Mouse (Mus musculus) ES-E14 (cell line): Measurements from ENCODE around the gene Gm6993.

Experiments
- HCFC1 ChIP-seq: IDR thresholded peaks from 2 replicates; pipeline ENCODE4 v1.6.1; 2012; ENCODE audit warnings: low read length, inconsistent platforms, borderline replicate concordance; ENCODE audit not compliant: insufficient read depth
- MAFK ChIP-seq: IDR thresholded peaks from 2 replicates; pipeline ENCODE4 v1.6.1; 2014; ENCODE audit warnings: mild to moderate bottlenecking, low read depth, low read length, inconsistent platforms; ENCODE audit not compliant: insufficient read depth
- ZC3H11A ChIP-seq: IDR thresholded peaks from 2 replicates; pipeline ENCODE4 v1.6.1; 2012; ENCODE audit warnings: low read depth, mild to moderate bottlenecking, inconsistent platforms, low read length, borderline replicate concordance

GRCm38 (mm10) chr12:31271361-31272011, 30.9 kb downstream of the Gm6993 start:
- no peak for TF ChIP-seq HCFC1
- TF ChIP-seq MAFK = no peak
- TF ChIP-seq ZC3H11A = no peak
